Mouse (Mus musculus) stomach, embryonic 14.5 days (tissue): ENCODE results near the gene Rfx4. TPM values are rescaled to one million over a fixed set of nuclear protein-coding genes. Genes with fewer than 3 reads are reported as not detected.

Source experiments
- ATAC-seq: fragments of 200-750 bp; cut with Nextera tagmentation; 2 replicates; pipeline ENCODE4 v1.8.0; 2017; ENCODE audit warnings: low read depth, moderate TSS enrichment; ENCODE audit not compliant: insufficient number of reproducible peaks, insufficient read depth, low FRiP score
- H3K27ac ChIP-seq: fragments of 300-500 bp; sonication (generic); 2 replicates; pipeline ENCODE4 v1.5.1; 2014; ENCODE audit warnings: mild to moderate bottlenecking, low read length, moderate library complexity, mixed read lengths
- H3K27me3 ChIP-seq: fragments of 300-500 bp; sonication (generic); 2 replicates; pipeline ENCODE4 v1.6.1; 2014; ENCODE audit warnings: low read length, control low read depth, mixed read lengths; ENCODE audit not compliant: control insufficient read depth, insufficient read depth
- H3K36me3 ChIP-seq: fragments of 300-500 bp; sonication (generic); 2 replicates; pipeline ENCODE4 v1.6.1; 2014; ENCODE audit warnings: mild to moderate bottlenecking, control low read depth, low read length, moderate library complexity, mixed read lengths; ENCODE audit not compliant: control insufficient read depth, insufficient read depth
- H3K4me1 ChIP-seq: fragments of 300-500 bp; sonication (generic); 2 replicates; pipeline ENCODE4 v1.6.1; 2014; ENCODE audit warnings: low read length, control low read depth, mixed read lengths; ENCODE audit not compliant: control insufficient read depth, insufficient read depth
- H3K4me2 ChIP-seq: fragments of 300-500 bp; sonication (generic); replicated peaks from 2 replicates; pipeline ENCODE4 v1.6.1; 2014; ENCODE audit warnings: low read depth, low read length, control low read depth
- H3K4me3 ChIP-seq: fragments of 300-500 bp; sonication (generic); 2 replicates; pipeline ENCODE4 v1.5.1; 2014; ENCODE audit warnings: low read depth, low read length, control low read depth
- H3K9ac ChIP-seq: fragments of 300-500 bp; sonication (generic); replicated peaks from 2 replicates; pipeline ENCODE4 v1.6.1; 2014; ENCODE audit warnings: low read depth, mild to moderate bottlenecking, control low read depth, low read length, moderate library complexity, mixed read lengths
- H3K9me3 ChIP-seq: fragments of 300-500 bp; sonication (generic); 2 replicates; pipeline ENCODE4 v1.6.1; 2016; ENCODE audit warnings: low read depth, low read length, control low read depth; ENCODE audit not compliant: control insufficient read depth
- WGBS: fragments of 180-500 bp; shearing (Covaris S2); extraction: QIAGEN DNeasy Blood & Tissue Kit; methylation state at CpG from one replicate; pipeline ENCODE4 v1.1.7; 2014; 5-methylcytosine and 5-hydroxymethylcytosine counted together
- polyA plus RNA-seq: library from polyadenylated mRNA; unstranded; fragments of >200 nt; fragmentation: Nextera tagmentation; extraction: Ambion mirVana; gene quantifications from 2 replicates; pipeline ENCODE4 v1.2.1, GENCODE M21; 2014

The Rfx4 gene
- polyA plus RNA-seq, 1 experiment from 2014 or later = not detected

GRCm38 (mm10) chr10:84785339-84785738 lies 29.5 kb downstream of the Rfx4 start:
- H3K9ac ChIP-seq = no peak overlapping the region
- 52% methylated on average over 4 of the region's 4 CpGs for WGBS
- H3K4me2 ChIP-seq = no peak overlapping the region
- no peak overlapping the region for H3K27ac ChIP-seq
- no peaks in the 10 kb centered on the region for H3K9me3 ChIP-seq
- ATAC-seq = no peak
- H3K4me3 ChIP-seq = no peak overlapping the region
- H3K36me3 ChIP-seq = no peaks in the 10 kb centered on the region
- no peaks in the 10 kb centered on the region for H3K4me1 ChIP-seq
- no peaks in the 10 kb centered on the region for H3K27me3 ChIP-seq

GRCm38 (mm10) chr10:84790323-84790722 lies 34.5 kb downstream of the Rfx4 start:
- Histone ChIP-seq H3K9ac (no peak overlapping the region), H3K4me2 (no peak overlapping the region), H3K27me3 (no peaks in the 10 kb centered on the region), H3K36me3 (no peaks in the 10 kb centered on the region), H3K4me1 (no peaks in the 10 kb centered on the region), H3K4me3 (no peak overlapping the region), H3K9me3 (no peaks in the 10 kb centered on the region), H3K27ac (no peak overlapping the region)
- no peak for ATAC-seq
- WGBS = 87% methylated on average over 8 of the region's 8 CpGs

- no peaks in the 10 kb centered on the region for H3K36me3 ChIP-seq
- no peak overlapping the region for H3K4me3 ChIP-seq
- no peaks in the 10 kb centered on the region for H3K4me1 ChIP-seq
- 77% methylated on average over 3 of the region's 3 CpGs for WGBS
- no peak for ATAC-seq
- no peaks in the 10 kb centered on the region for H3K9me3 ChIP-seq
- H3K27ac ChIP-seq = no peak overlapping the region
- H3K27me3 ChIP-seq = no peaks in the 10 kb centered on the region
- H3K4me2 ChIP-seq = no peak overlapping the region
- H3K9ac ChIP-seq = no peak overlapping the region
Measured at GRCm38 (mm10) chr10:84791181-84791580, 35.3 kb downstream of the Rfx4 start.

DNA sequence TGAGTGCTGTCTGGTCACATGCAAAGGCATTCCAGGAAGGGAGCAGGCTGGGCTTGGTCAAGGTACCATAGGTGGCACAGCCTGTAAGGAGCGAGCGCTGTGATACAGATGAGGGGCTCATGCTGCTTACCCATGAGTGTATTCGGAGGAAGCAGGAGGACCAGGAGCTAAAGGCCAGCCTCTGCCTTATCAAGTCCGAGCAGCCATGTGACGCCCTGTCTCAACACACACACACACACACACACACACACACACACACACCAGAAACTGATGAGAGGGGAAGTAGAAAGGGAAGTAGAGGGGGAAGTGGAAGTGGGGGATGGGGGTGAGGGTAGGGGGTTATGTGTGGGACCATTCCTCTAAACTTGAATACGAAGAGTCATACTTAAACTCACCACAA lies 45.7 kb downstream of the Rfx4 start:
- H3K9ac ChIP-seq = no peak overlapping the region
- H3K4me1 ChIP-seq = no peaks in the 10 kb centered on the region
- no peak overlapping the region for H3K27ac ChIP-seq
- no peaks in the 10 kb centered on the region for H3K27me3 ChIP-seq
- H3K9me3 ChIP-seq = no peaks in the 10 kb centered on the region
- WGBS = 79% methylated on average over 6 of the region's 6 CpGs
- H3K4me2 ChIP-seq = no peak overlapping the region
- no peak for ATAC-seq
- H3K4me3 ChIP-seq = no peak overlapping the region
- H3K36me3 ChIP-seq = no peaks in the 10 kb centered on the region

DNA sequence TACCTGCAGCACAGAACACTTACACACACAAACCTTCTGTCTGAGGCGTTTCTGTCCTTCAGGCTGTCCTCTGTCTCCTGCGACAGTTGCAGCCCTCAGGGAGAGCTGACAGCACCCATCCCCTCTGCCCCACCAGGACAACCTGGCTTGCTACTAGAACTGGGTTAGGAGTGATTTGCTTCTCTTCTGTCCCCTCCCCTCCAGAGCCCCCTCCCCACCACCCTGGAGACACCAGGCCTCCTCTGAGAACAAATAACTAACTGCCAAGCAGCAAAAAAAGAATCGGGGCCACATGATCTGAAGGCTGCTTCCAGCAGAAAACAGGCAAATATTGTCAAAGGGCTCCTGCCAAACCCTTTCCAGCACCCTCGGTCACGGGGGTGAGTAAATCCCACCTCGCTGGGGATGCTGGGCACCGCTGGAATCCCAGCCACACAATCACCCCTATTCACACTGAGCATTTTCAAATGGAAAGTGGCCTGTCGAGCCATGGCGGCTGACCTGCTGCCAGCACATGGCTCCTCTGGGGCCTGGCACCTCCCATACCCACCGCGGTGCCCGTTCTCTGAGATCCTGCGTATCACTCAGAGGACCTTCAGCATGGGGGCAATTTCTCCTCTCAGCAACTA lies 47.5 kb downstream of the Rfx4 start:
- Histone ChIP-seq H3K27me3 (no peaks in the 10 kb centered on the region), H3K27ac (no peak overlapping the region), H3K4me1 (no peaks in the 10 kb centered on the region), H3K36me3 (no peaks in the 10 kb centered on the region), H3K4me2 (no peak overlapping the region), H3K4me3 (no peak overlapping the region), H3K9ac (no peak overlapping the region), H3K9me3 (no peaks in the 10 kb centered on the region)
- 66% methylated on average over 13 of the region's 13 CpGs for WGBS
- ATAC-seq = no peak

GRCm38 (mm10) chr10:84805576-84805975 lies 49.7 kb downstream of the Rfx4 start:
- ATAC-seq = no peak
- Histone ChIP-seq H3K9ac (no peak overlapping the region), H3K27me3 (no peaks in the 10 kb centered on the region), H3K9me3 (no peaks in the 10 kb centered on the region), H3K4me2 (no peak overlapping the region), H3K4me1 (no peaks in the 10 kb centered on the region), H3K27ac (no peak overlapping the region), H3K4me3 (no peak overlapping the region), H3K36me3 (no peaks in the 10 kb centered on the region)
- WGBS = 74% methylated on average over 3 of the region's 3 CpGs

- 81% methylated on average over 9 of the region's 9 CpGs for WGBS
- H3K4me2 ChIP-seq = no peak overlapping the region
- H3K4me3 ChIP-seq = no peak overlapping the region
- no peak overlapping the region for H3K9ac ChIP-seq
- H3K9me3 ChIP-seq = no peaks in the 10 kb centered on the region
- H3K27ac ChIP-seq = no peak overlapping the region
- no peaks in the 10 kb centered on the region for H3K27me3 ChIP-seq
- no peaks in the 10 kb centered on the region for H3K36me3 ChIP-seq
- no peaks in the 10 kb centered on the region for H3K4me1 ChIP-seq
- ATAC-seq = no peak
Measured at GRCm38 (mm10) chr10:84807206-84807605, 51.3 kb downstream of the Rfx4 start.

GRCm38 (mm10) chr10:84810030-84810849 lies 54.4 kb downstream of the Rfx4 start:
- 79% methylated on average over 8 of the region's 8 CpGs for WGBS
- H3K4me2 ChIP-seq = no peak overlapping the region
- no peak for ATAC-seq
- H3K9ac ChIP-seq = no peak overlapping the region
- no peaks in the 10 kb centered on the region for H3K9me3 ChIP-seq
- H3K27me3 ChIP-seq = no peaks in the 10 kb centered on the region
- H3K27ac ChIP-seq = no peak overlapping the region
- no peak overlapping the region for H3K4me3 ChIP-seq
- H3K36me3 ChIP-seq = no peaks in the 10 kb centered on the region
- no peaks in the 10 kb centered on the region for H3K4me1 ChIP-seq
